ENCODE assay signal across 24 mouse cellular contexts in genomic region chr1:25857473-25857872, GRCm38 (mm10). TPM values are rescaled to one million over a fixed set of nuclear protein-coding genes. Genes with fewer than 3 reads are reported as not detected.
DNase-seq lines count a peak whose midpoint lies in the region; ATAC-seq and TF ChIP-seq lines count a peak whose summit lies in the region.
"Had no signal": no experiment of that assay in that cellular context is flagged by ENCODE, and none has a peak within 500 bp of the region (broad histone marks: within the 10 kb centered on the region; RNA-seq: fewer than 3 reads in every experiment).

No protein-coding gene starts in this region.

- H3K4me3 ChIP-seq in intestine, postnatal 0 days (ENCODE audit: low read depth, low read length): no peak overlapping the region
- H3K4me3 ChIP-seq: embryonic facial prominence, embryonic 13.5 days; embryonic facial prominence, embryonic 15.5 days; erythroblast, embryonic 14.5 days; forebrain, embryonic 10.5 days; forebrain, embryonic 12.5 days had no signal

- H3K9me3 ChIP-seq in intestine, postnatal 0 days (ENCODE audit: control insufficient read depth): no peaks in the 10 kb centered on the region
- H3K9me3 ChIP-seq: embryonic facial prominence, embryonic 13.5 days; embryonic facial prominence, embryonic 15.5 days; forebrain, embryonic 10.5 days; forebrain, embryonic 12.5 days had no signal

- no peak overlapping the region for H3K4me2 ChIP-seq in intestine, postnatal 0 days (replicated peaks; ENCODE audit: low read depth)
- H3K4me2 ChIP-seq: embryonic facial prominence, embryonic 13.5 days; embryonic facial prominence, embryonic 15.5 days; forebrain, embryonic 12.5 days had no signal

- peak; percentile 2 for DNase-seq in right cerebral cortex, adult 18-20 months
- no peak for DNase-seq in right cerebral cortex, postnatal 10 days (ENCODE audit: low spot score in 2 of 2)
- DNase-seq in Muller cell, postnatal 12 days (ENCODE audit: inconsistent ontology term): peak; percentile 16
- peak; percentile 22 for DNase-seq in telencephalon, adult 2 months (ENCODE audit: low read depth, low spot score)
- no peak for DNase-seq in spleen, postnatal 4 days (ENCODE audit: low spot score in 2 of 2)
- DNase-seq: adrenal gland, adult 2 months; adrenal gland, postnatal 10 days; adrenal gland, postnatal 36 days; cerebellum, adult 11 months; cerebellum, adult 18-20 months; cerebellum, adult 8-10 months; cerebellum, adult 9-11 months; cerebellum, postnatal 14 days; cerebellum, postnatal 36 days; embryo, embryonic 11 days had no signal

- no peaks in the 10 kb centered on the region for H3K36me3 ChIP-seq in intestine, postnatal 0 days (ENCODE audit: control insufficient read depth, insufficient read depth)
- H3K36me3 ChIP-seq: embryonic facial prominence, embryonic 13.5 days; embryonic facial prominence, embryonic 15.5 days; forebrain, embryonic 10.5 days; forebrain, embryonic 12.5 days had no signal

- ATAC-seq in intestine, postnatal 0 days: no peak
- ATAC-seq: forebrain, embryonic 14.5 days; forebrain, embryonic 16.5 days had no signal

- 86% methylated on average over 2 of the region's 2 CpGs for WGBS in intestine, postnatal 0 days

- no peak for TF ChIP-seq CTCF in intestine, postnatal 0 days (IDR thresholded peaks at IDR 0.05; ENCODE audit: low read depth)

- H3K27ac ChIP-seq in intestine, postnatal 0 days (ENCODE audit: low read depth, low read length): no peak overlapping the region
- H3K27ac ChIP-seq: embryonic facial prominence, embryonic 13.5 days; embryonic facial prominence, embryonic 15.5 days; forebrain, embryonic 10.5 days; forebrain, embryonic 12.5 days had no signal

- no peak overlapping the region for H3K9ac ChIP-seq in intestine, postnatal 0 days (ENCODE audit: low read depth, low read length)
- H3K9ac ChIP-seq: embryonic facial prominence, embryonic 13.5 days; embryonic facial prominence, embryonic 15.5 days; forebrain, embryonic 12.5 days had no signal

- no peaks in the 10 kb centered on the region for H3K4me1 ChIP-seq in intestine, postnatal 0 days (replicated peaks; ENCODE audit: control insufficient read depth, insufficient read depth, low read length)
- H3K4me1 ChIP-seq: embryonic facial prominence, embryonic 13.5 days; embryonic facial prominence, embryonic 15.5 days; forebrain, embryonic 10.5 days; forebrain, embryonic 12.5 days had no signal

- no peaks in the 10 kb centered on the region for H3K27me3 ChIP-seq in intestine, postnatal 0 days (replicated peaks; ENCODE audit: control insufficient read depth, insufficient read depth, low read length)
- H3K27me3 ChIP-seq: embryonic facial prominence, embryonic 13.5 days; embryonic facial prominence, embryonic 15.5 days; forebrain, embryonic 12.5 days had no signal

RNA-seq across cellular contexts. Expression of gene Adgrb3, which starts 28.0 kb away (rescaled TPM):
- polyA plus RNA-seq in intestine, postnatal 0 days (2015; fragmentation: Nextera tagmentation; extraction: Ambion mirVana): 2.0 and 2.1 TPM in 2 replicates
- polyA plus RNA-seq: C2C12; erythroblast, embryonic 14.5 days had no signal

Comparison
In these comparisons a context has a peak if more than half of its experiments do, and no peak if none do; other contexts are left out.
1. DNase-seq: peak in right cerebral cortex, adult 18-20 months (single experiment), Muller cell, postnatal 12 days (single experiment) and telencephalon, adult 2 months (single experiment); none in right cerebral cortex, postnatal 10 days (0 of 2) and spleen, postnatal 4 days (0 of 2).